Mouse (Mus musculus): ENCODE results near the gene Brca2. TPM values are rescaled to one million over a fixed set of nuclear protein-coding genes. Genes with fewer than 3 reads are reported as not detected.

Brca2 gene
- polyA plus RNA-seq, 1 experiment from 2014 or later: 5.3 TPM

GRCm38 (mm10) chr5:150599301-150600294 lies 77.2 kb downstream of the Brca2 start:
- 54% methylated on average over 13 of the region's 13 CpGs for WGBS

GRCm38 (mm10) chr5:150600554-150601440 lies 78.4 kb downstream of the Brca2 start:
- 65% methylated on average over 20 of the region's 20 CpGs for WGBS
- no peak for ATAC-seq

More at GRCm38 (mm10) chr5:150599301-150600294, 77.2 kb downstream of the Brca2 start:
- Histone ChIP-seq H3K4me2 (replicated peaks; ENCODE audit: low read depth, low read length) (no peak overlapping the region), H3K27ac (ENCODE audit: low read length) (no peak overlapping the region), H3K4me1 (ENCODE audit: insufficient read depth, low read depth, low read length) (0 out of 2 replicates have a peak, but pooled peaks cover 3% of the 10 kb centered on the region), H3K27me3 (replicated peaks; ENCODE audit: insufficient read depth, low read length) (no peaks in the 10 kb centered on the region), H3K4me3 (ENCODE audit: low read depth, low read length) (no peak overlapping the region), H3K9me3 (ENCODE audit: low read length) (no peaks in the 10 kb centered on the region), H3K9ac (replicated peaks; ENCODE audit: low read depth) (no peak overlapping the region), H3K36me3 (ENCODE audit: insufficient read depth, low read length) (no peaks in the 10 kb centered on the region)
- DNase-seq (ENCODE audit: low spot score) (no peak), ATAC-seq (0 out of 2 replicates have a peak, but pooled peaks have one; percentile 10)
- TF ChIP-seq CTCF (IDR thresholded peaks at IDR 0.05) (no peak), EP300 (IDR thresholded peaks at IDR 0.05) (no peak)

GRCm38 (mm10) chr5:150601441-150602230 lies 79.2 kb downstream of the Brca2 start:
- Histone ChIP-seq H3K27me3 (replicated peaks; ENCODE audit: insufficient read depth, low read length) (no peaks in the 10 kb centered on the region), H3K9me3 (ENCODE audit: low read length) (no peaks in the 10 kb centered on the region), H3K4me3 (ENCODE audit: low read depth, low read length) (no peak overlapping the region), H3K27ac (ENCODE audit: low read length) (no peak overlapping the region), H3K36me3 (ENCODE audit: insufficient read depth, low read length) (no peaks in the 10 kb centered on the region), H3K4me2 (replicated peaks; ENCODE audit: low read depth, low read length) (no peak overlapping the region), H3K4me1 (ENCODE audit: insufficient read depth, low read depth, low read length) (no peaks in the 10 kb centered on the region), H3K9ac (replicated peaks; ENCODE audit: low read depth) (no peak overlapping the region)
- ATAC-seq (no peak), DNase-seq (ENCODE audit: low spot score) (no peak)
- no peak for TF ChIP-seq EP300 (IDR thresholded peaks at IDR 0.05)
- no peak for TF ChIP-seq CTCF (IDR thresholded peaks at IDR 0.05)
- WGBS: 65% methylated on average over 14 of the region's 14 CpGs

More at GRCm38 (mm10) chr5:150600554-150601440, 78.4 kb downstream of the Brca2 start:
- Histone ChIP-seq H3K4me2 (replicated peaks; ENCODE audit: low read depth, low read length) (no peak overlapping the region), H3K36me3 (ENCODE audit: insufficient read depth, low read length) (no peaks in the 10 kb centered on the region), H3K4me3 (ENCODE audit: low read depth, low read length) (no peak overlapping the region), H3K27ac (ENCODE audit: low read length) (no peak overlapping the region), H3K9me3 (ENCODE audit: low read length) (no peaks in the 10 kb centered on the region), H3K27me3 (replicated peaks; ENCODE audit: insufficient read depth, low read length) (no peaks in the 10 kb centered on the region), H3K4me1 (ENCODE audit: insufficient read depth, low read depth, low read length) (no peaks in the 10 kb centered on the region), H3K9ac (replicated peaks; ENCODE audit: low read depth) (no peak overlapping the region)
- TF ChIP-seq CTCF (IDR thresholded peaks at IDR 0.05) (no peak), EP300 (IDR thresholded peaks at IDR 0.05) (no peak)
- DNase-seq (ENCODE audit: low spot score): no peak

GRCm38 (mm10) chr5:150606131-150606530 lies 83.7 kb downstream of the Brca2 start:
- Histone ChIP-seq H3K36me3 (ENCODE audit: insufficient read depth, low read length) (no peaks in the 10 kb centered on the region), H3K4me3 (ENCODE audit: low read depth, low read length) (no peak overlapping the region), H3K4me1 (ENCODE audit: insufficient read depth, low read depth, low read length) (no peaks in the 10 kb centered on the region), H3K9ac (replicated peaks; ENCODE audit: low read depth) (no peak overlapping the region), H3K4me2 (replicated peaks; ENCODE audit: low read depth, low read length) (no peak overlapping the region), H3K27ac (ENCODE audit: low read length) (no peak overlapping the region), H3K9me3 (ENCODE audit: low read length) (no peaks in the 10 kb centered on the region), H3K27me3 (replicated peaks; ENCODE audit: insufficient read depth, low read length) (no peaks in the 10 kb centered on the region)
- DNase-seq (ENCODE audit: low spot score) (no peak), ATAC-seq (no peak)
- 95% methylated on average over 6 of the region's 6 CpGs for WGBS
- TF ChIP-seq EP300 (IDR thresholded peaks at IDR 0.05): no peak
- no peak for TF ChIP-seq CTCF (IDR thresholded peaks at IDR 0.05)

- 86% methylated on average over 8 of the region's 8 CpGs for WGBS
- no peaks in the 10 kb centered on the region for H3K9me3 ChIP-seq (ENCODE audit: low read length)
These were observed 85.2 kb downstream of the Brca2 start for GRCm38 (mm10) chr5:150607631-150608030.

More at GRCm38 (mm10) chr5:150607631-150608030, 85.2 kb downstream of the Brca2 start:
- Histone ChIP-seq H3K36me3 (ENCODE audit: insufficient read depth, low read length) (no peaks in the 10 kb centered on the region), H3K27ac (ENCODE audit: low read length) (no peak overlapping the region), H3K4me2 (replicated peaks; ENCODE audit: low read depth, low read length) (no peak overlapping the region), H3K4me3 (ENCODE audit: low read depth, low read length) (no peak overlapping the region), H3K27me3 (replicated peaks; ENCODE audit: insufficient read depth, low read length) (no peaks in the 10 kb centered on the region), H3K4me1 (ENCODE audit: insufficient read depth, low read depth, low read length) (no peaks in the 10 kb centered on the region; the same call in 1 of the 2 replicates), H3K9ac (replicated peaks; ENCODE audit: low read depth) (no peak overlapping the region)
- ATAC-seq (no peak), DNase-seq (ENCODE audit: low spot score) (no peak)
- TF ChIP-seq CTCF (IDR thresholded peaks at IDR 0.05): no peak
- TF ChIP-seq EP300 (IDR thresholded peaks at IDR 0.05): no peak

Data from lung, postnatal 0 days (tissue).